Mouse (Mus musculus) midbrain, embryonic 13.5 days (tissue): ENCODE measurements around the gene Acly. TPM values are rescaled to one million over a fixed set of nuclear protein-coding genes. Genes with fewer than 3 reads are reported as not detected.

Source experiments
- ATAC-seq: fragments of 200-750 bp; cut with Nextera tagmentation; 2 replicates; pipeline ENCODE4 v1.8.0; 2017; ENCODE audit warnings: mild to moderate bottlenecking, moderate TSS enrichment, moderate library complexity
- H3K27ac ChIP-seq: fragments of 300-500 bp; sonication (generic); 2 replicates; pipeline ENCODE4 v1.5.1; 2015; ENCODE audit warnings: inconsistent platforms, mild to moderate bottlenecking, moderate library complexity
- H3K27me3 ChIP-seq: fragments of 300-500 bp; sonication (generic); 2 replicates; pipeline ENCODE4 v1.6.1; 2015; ENCODE audit warnings: mild to moderate bottlenecking, inconsistent platforms
- H3K36me3 ChIP-seq: fragments of 300-500 bp; sonication (generic); 2 replicates; pipeline ENCODE4 v1.6.1; 2015; ENCODE audit warnings: mild to moderate bottlenecking, inconsistent platforms
- H3K4me1 ChIP-seq: fragments of 300-500 bp; sonication (generic); replicated peaks from 2 replicates; pipeline ENCODE4 v1.6.1; 2015; ENCODE audit warnings: inconsistent platforms
- H3K4me2 ChIP-seq: fragments of 300-500 bp; sonication (generic); replicated peaks from 2 replicates; pipeline ENCODE4 v1.6.1; 2015; ENCODE audit warnings: moderate library complexity, mild to moderate bottlenecking, inconsistent platforms
- H3K4me3 ChIP-seq: fragments of 300-500 bp; sonication (generic); replicated peaks from 2 replicates; pipeline ENCODE4 v1.5.1; 2015; ENCODE audit warnings: mild to moderate bottlenecking, inconsistent platforms
- H3K9ac ChIP-seq: fragments of 300-500 bp; sonication (generic); replicated peaks from 2 replicates; pipeline ENCODE4 v1.6.1; 2015; ENCODE audit warnings: mild to moderate bottlenecking, inconsistent platforms
- H3K9me3 ChIP-seq: fragments of 300-500 bp; sonication (generic); 2 replicates; pipeline ENCODE4 v1.6.1; 2016; ENCODE audit warnings: mild to moderate bottlenecking, inconsistent platforms
- WGBS: fragments of 180-500 bp; shearing (Covaris S2); methylation state at CpG from one replicate; pipeline ENCODE4 v1.1.7; 2015; 5-methylcytosine and 5-hydroxymethylcytosine counted together
- polyA plus RNA-seq: library from polyadenylated mRNA; unstranded; fragments of >200 nt; fragmentation: Nextera tagmentation; extraction: Ambion mirVana; gene quantifications from 2 replicates; pipeline ENCODE4 v1.2.1, GENCODE M21; 2015

Acly gene
- polyA plus RNA-seq, 1 experiment from 2014 or later: 273 TPM

DNA sequence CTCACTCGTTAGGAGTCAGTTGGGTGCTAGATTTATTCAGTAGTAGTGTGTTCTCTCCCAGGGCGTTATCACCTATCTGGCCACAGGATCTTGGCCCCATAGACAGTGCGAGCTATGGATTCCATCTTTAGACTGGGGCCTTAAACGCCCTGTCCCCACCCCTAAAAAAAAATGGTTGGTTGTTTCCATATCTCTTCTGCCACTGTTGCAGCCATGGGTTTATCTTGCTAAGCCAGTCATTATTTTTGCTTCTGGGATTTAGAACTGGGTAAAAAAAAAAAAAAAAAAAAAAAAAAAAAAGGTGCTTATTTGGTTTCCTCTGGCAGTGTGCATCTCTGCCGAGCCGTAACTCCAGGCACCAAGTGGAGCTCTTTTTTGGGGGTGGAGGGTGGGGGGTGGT is 36.9 kb upstream of the Acly start:
- Histone ChIP-seq H3K27ac (no peak overlapping the region), H3K4me3 (no peak overlapping the region), H3K4me2 (no peak overlapping the region), H3K9ac (no peak overlapping the region), H3K9me3 (no peaks in the 10 kb centered on the region), H3K27me3 (no peaks in the 10 kb centered on the region), H3K4me1 (no peaks in the 10 kb centered on the region), H3K36me3 (no peaks in the 10 kb centered on the region)
- WGBS: 81% methylated on average over 6 of the region's 6 CpGs
- no peak for ATAC-seq

DNA sequence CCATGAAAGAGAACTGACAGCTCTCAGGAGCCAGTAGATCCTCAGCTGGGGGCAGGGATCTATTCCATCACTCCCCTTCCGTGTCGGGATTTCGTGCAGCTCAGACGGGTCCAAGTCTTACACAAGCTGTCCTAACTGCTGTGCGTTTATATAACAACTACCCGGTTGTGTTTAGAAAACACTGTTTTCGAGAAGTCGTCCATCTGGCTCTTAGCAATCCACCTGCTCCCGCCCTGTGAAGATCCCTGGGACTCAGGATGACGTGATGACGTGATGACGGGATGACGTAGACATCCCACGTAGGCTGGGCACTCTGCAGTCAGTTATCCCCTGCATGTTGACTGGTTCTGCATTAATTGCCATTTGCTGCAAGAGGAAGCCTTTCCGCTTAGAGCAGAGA is 36.5 kb upstream of the Acly start:
- ATAC-seq: no peak
- Histone ChIP-seq H3K9me3 (no peaks in the 10 kb centered on the region), H3K36me3 (no peaks in the 10 kb centered on the region), H3K4me1 (no peaks in the 10 kb centered on the region), H3K27me3 (no peaks in the 10 kb centered on the region), H3K9ac (no peak overlapping the region), H3K27ac (no peak overlapping the region), H3K4me2 (no peak overlapping the region), H3K4me3 (no peak overlapping the region)
- WGBS: 87% methylated on average over 15 of the region's 15 CpGs

DNA sequence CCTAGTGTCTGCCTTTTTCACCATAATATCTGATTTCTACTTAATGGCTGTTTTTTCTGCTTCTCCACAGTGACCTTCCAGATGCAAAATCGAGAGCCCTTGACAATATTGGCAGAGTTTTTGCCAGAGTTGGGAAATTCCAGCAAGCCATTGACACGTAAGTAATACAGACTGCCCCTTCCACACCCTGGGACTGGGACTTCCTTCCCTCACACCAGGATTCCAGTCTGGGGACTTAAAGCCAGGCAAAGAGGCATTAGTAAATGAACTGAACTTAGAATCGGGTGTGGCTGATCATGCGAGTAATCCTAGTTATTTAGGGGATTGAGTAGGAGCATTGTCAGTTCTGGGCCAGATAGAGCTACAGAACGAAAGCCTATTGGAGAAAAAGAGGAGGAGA is 33.9 kb upstream of the Acly start:
- no peaks in the 10 kb centered on the region for H3K36me3 ChIP-seq
- no peaks in the 10 kb centered on the region for H3K9me3 ChIP-seq
- 39% methylated on average over 5 of the region's 5 CpGs for WGBS

DNA sequence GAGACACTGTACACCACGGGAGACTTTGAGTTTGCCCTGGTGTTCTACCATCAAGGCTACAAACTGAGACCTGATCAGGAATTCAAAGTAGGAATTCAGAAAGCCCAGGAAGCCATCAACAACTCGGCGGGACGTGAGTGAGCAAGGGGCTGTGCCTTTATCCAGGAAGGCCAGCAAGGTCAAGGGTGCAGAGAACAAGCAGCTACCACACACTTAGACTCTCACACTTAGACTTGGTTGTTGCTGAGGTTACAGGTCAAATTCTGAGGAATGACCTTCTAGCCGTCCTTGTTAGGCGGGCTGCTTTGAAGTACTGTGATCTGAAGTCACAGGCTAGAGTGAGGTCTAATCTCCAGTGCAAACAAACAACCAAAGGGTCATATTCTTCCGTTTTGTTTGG is 31.7 kb upstream of the Acly start:
- ATAC-seq: no peak
- Histone ChIP-seq H3K9me3 (no peaks in the 10 kb centered on the region), H3K4me1 (0 out of 2 replicates have a peak, but pooled peaks cover 2% of the 10 kb centered on the region), H3K4me2 (no peak overlapping the region), H3K27me3 (no peaks in the 10 kb centered on the region), H3K36me3 (no peaks in the 10 kb centered on the region), H3K9ac (no peak overlapping the region), H3K27ac (no peak overlapping the region), H3K4me3 (no peak overlapping the region)
- 45% methylated on average over 7 of the region's 7 CpGs for WGBS

More for the DNA sequence above, 33.9 kb upstream of the Acly start:
- no peak overlapping the region for H3K27ac ChIP-seq
- ATAC-seq: no peak
- no peak overlapping the region for H3K4me3 ChIP-seq
- no peak overlapping the region for H3K9ac ChIP-seq
- no peaks in the 10 kb centered on the region for H3K4me1 ChIP-seq
- H3K27me3 ChIP-seq: no peaks in the 10 kb centered on the region
- H3K4me2 ChIP-seq: no peak overlapping the region

DNA sequence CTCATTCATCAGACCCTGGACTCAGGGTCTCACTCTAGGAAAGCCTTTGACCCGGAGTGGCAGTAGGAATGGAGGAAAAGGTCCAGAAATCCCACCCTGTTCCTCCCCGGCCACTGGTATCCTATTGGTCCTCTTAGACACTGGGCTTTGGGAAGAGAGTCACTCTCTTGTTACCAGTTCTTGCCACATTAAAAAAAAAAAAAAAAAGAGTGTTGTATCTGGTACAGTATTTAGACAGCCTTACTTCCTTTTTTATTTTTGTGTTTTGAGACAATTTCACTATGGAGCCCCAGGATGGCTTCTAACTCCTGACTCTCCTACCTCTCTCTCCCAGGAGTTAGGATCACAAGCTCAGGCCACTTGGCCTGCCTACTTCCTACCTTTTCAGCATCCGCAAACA is 29.8 kb upstream of the Acly start:
- no peak overlapping the region for H3K27ac ChIP-seq
- no peaks in the 10 kb centered on the region for H3K9me3 ChIP-seq
- H3K4me1 ChIP-seq: 0 out of 2 replicates have a peak, but pooled peaks cover 2% of the 10 kb centered on the region
- H3K9ac ChIP-seq: no peak overlapping the region
- no peaks in the 10 kb centered on the region for H3K36me3 ChIP-seq
- H3K4me2 ChIP-seq: no peak overlapping the region
- no peaks in the 10 kb centered on the region for H3K27me3 ChIP-seq
- no peak for ATAC-seq
- no peak overlapping the region for H3K4me3 ChIP-seq
- WGBS: 87% methylated on average over 3 of the region's 3 CpGs

DNA sequence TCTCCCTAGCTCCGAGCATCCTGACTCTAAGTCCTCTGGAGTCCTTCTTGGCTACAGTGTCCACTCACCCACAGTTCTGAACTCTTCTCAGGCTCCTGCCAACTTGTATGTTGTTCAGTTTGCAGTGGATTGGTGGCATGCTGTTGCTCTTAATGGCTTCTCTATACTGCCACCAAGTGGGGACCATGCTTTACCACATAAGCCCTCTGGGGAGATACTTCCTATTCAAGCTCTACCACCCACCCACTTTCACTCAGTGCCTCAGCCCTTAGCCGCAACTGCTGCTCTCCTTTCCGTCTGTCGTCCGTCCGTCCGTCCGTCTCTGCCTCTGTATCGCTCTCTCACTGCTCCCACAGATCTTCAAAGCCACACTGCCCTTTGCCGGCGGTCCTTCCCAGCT is 27.8 kb upstream of the Acly start:
- ATAC-seq: peak; percentile 68
- Histone ChIP-seq H3K36me3 (no peaks in the 10 kb centered on the region), H3K27ac (no peak overlapping the region), H3K4me3 (no peak overlapping the region), H3K9ac (no peak overlapping the region; the same call in 1 of the 2 replicates), H3K27me3 (no peaks in the 10 kb centered on the region), H3K4me1 (0 out of 2 replicates have a peak, but pooled peaks cover 2% of the 10 kb centered on the region), H3K4me2 (peak overlapping the region; percentile 37; the same call in 1 of the 2 replicates), H3K9me3 (no peaks in the 10 kb centered on the region)
- 17% methylated on average over 11 of the region's 11 CpGs for WGBS

DNA sequence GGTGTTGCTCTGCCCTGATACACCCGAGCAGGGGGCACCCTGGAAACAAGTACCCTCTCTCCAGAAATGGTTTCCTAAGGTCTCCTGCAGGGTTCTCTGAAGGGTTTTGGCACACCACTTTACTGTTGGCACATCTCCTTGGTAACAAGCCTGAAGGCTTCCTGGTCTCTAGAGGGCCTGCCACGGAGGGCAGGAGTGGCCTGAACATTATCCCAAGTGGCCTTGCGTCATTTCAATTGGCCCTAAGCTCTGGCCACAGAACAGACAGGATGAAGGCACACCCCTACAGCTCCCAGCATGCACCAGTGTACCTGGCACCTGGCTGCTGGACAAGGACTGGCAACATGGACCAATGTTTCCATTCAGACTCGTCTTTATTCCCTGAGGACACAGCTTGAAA is 25.0 kb upstream of the Acly start:
- H3K4me1 ChIP-seq: 0 out of 2 replicates have a peak, but pooled peaks cover 2% of the 10 kb centered on the region
- no peaks in the 10 kb centered on the region for H3K9me3 ChIP-seq
- H3K4me3 ChIP-seq: no peak overlapping the region
- no peak for ATAC-seq
- no peaks in the 10 kb centered on the region for H3K27me3 ChIP-seq
- H3K9ac ChIP-seq: no peak overlapping the region
- H3K27ac ChIP-seq: no peak overlapping the region
- H3K4me2 ChIP-seq: no peak overlapping the region
- 88% methylated on average over 4 of the region's 4 CpGs for WGBS
- H3K36me3 ChIP-seq: no peaks in the 10 kb centered on the region

DNA sequence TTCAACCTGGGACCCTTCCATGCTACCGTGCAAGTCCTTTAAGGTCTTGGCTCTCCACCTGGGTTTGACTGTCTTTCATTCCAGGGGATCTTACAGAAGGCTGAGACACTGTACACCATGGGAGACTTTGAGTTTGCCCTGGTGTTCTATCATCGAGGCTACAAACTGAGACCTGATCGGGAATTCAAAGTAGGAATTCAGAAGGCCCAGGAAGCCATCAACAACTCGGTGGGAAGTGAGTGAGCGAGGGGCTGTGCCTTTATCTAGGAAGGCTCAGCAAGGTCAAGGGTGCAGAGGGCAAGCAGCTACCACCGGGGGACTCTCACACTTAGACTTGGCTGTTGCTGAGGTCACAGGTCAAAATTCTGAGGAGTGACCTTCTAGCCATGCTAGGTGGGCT is 22.3 kb upstream of the Acly start:
- peaks cover 12% of the 10 kb centered on the region for H3K4me1 ChIP-seq
- WGBS: 80% methylated on average over 6 of the region's 6 CpGs
- no peaks in the 10 kb centered on the region for H3K9me3 ChIP-seq
- H3K4me2 ChIP-seq: no peak overlapping the region
- no peak overlapping the region for H3K4me3 ChIP-seq
- no peak for ATAC-seq
- peaks cover 2% of the 10 kb centered on the region; the same call in 1 of the 2 replicates for H3K27me3 ChIP-seq
- no peaks in the 10 kb centered on the region for H3K36me3 ChIP-seq
- no peak overlapping the region for H3K27ac ChIP-seq
- H3K9ac ChIP-seq: no peak overlapping the region

DNA sequence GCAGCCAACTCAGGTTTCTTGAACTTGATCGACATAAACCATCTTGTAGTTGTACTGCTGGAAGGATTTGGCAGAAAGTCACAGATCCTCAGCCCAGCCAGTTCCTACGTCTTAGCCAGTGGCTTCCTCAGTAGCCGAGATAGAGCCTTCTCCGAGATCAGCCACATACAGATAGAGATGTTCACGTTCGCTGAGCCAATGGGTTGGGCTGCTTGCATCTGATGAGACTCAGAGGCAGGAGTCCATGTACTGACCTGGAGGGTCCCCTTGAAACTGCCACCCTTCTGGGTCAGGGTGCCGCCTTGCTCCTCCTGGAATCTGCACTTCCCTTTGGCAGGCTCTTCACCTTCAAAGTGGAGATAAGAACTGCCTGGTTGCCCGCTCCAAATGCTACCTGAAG is 21.7 kb upstream of the Acly start:
- 88% methylated on average over 8 of the region's 8 CpGs for WGBS
- no peak overlapping the region for H3K27ac ChIP-seq
- no peak overlapping the region for H3K4me3 ChIP-seq
- no peak for ATAC-seq
- H3K4me1 ChIP-seq: peaks cover 18% of the 10 kb centered on the region
- no peak overlapping the region for H3K4me2 ChIP-seq
- H3K27me3 ChIP-seq: peaks cover 2% of the 10 kb centered on the region; the same call in 1 of the 2 replicates
- no peaks in the 10 kb centered on the region for H3K36me3 ChIP-seq
- no peak overlapping the region for H3K9ac ChIP-seq
- no peaks in the 10 kb centered on the region for H3K9me3 ChIP-seq

DNA sequence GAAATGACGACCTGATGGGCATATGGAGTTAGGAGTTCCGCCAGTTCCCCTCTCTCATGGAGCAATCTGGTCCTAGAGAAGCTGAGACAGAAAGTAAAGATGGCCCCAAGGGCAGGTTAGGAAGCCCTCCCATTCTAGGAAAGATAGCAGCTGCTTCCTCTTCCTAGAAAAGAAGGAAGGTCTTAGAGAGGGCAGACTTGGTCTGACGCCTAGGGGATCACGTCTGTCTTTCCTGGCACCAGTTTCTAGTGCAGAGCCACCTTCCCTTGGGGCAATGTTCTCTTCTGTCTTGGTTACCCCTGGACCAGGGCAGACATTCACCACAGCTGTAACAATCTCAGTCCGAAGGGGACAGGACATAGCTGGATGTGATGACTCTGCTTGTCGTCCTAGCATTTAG is 20.3 kb upstream of the Acly start:
- peaks cover 18% of the 10 kb centered on the region for H3K4me1 ChIP-seq
- no peak overlapping the region for H3K4me2 ChIP-seq
- H3K9me3 ChIP-seq: no peaks in the 10 kb centered on the region
- WGBS: 83% methylated on average over 6 of the region's 6 CpGs
- no peak overlapping the region for H3K4me3 ChIP-seq
- H3K27me3 ChIP-seq: peaks cover 5% of the 10 kb centered on the region; the same call in 1 of the 2 replicates
- ATAC-seq: no peak
- no peaks in the 10 kb centered on the region for H3K36me3 ChIP-seq
- H3K27ac ChIP-seq: no peak overlapping the region
- H3K9ac ChIP-seq: no peak overlapping the region

DNA sequence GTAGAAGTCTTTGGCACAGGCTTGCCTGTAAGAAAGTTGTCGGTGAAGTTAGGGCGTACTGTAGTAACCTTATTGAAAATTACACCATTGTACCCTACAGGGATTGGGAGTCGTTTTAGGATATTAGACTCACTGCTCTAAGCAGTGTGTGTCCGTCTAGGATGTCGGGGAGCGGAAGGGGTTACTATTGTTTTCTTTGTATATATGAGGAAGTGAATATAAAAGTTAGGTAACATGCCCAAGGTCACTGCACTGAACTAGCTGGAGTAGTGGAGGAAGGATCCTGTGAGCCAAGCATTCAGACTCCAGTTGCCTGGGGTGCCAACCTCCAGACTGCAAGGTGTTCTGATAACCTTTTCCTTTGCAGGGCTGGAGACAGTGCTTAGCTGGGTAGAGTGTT is 19.2 kb upstream of the Acly start:
- Histone ChIP-seq H3K9me3 (no peaks in the 10 kb centered on the region), H3K9ac (no peak overlapping the region), H3K36me3 (no peaks in the 10 kb centered on the region), H3K27me3 (peaks cover 5% of the 10 kb centered on the region; the same call in 1 of the 2 replicates), H3K4me1 (peaks cover 18% of the 10 kb centered on the region), H3K27ac (no peak overlapping the region), H3K4me2 (no peak overlapping the region), H3K4me3 (no peak overlapping the region)
- no peak for ATAC-seq
- WGBS: 85% methylated on average over 6 of the region's 6 CpGs

DNA sequence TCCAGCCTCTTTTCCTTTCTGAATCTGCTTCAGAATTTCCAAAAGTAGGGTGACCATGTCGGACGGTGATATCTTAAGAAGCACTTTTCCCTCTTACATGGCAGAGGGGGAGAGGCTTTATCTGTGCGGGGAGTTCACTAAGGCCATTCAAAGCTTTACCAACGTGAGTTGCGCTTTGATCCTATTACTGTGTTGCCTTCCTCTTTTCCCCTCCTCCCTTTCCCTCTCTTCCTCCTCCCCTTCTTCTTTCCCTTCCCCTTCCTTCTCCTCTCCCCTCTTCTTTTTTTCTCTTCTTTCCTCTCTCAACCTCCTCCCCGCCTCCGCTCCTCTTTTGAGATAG is 17.9 kb upstream of the Acly start:
- Histone ChIP-seq H3K4me3 (peak overlapping the region; percentile 44), H3K9me3 (no peaks in the 10 kb centered on the region), H3K4me1 (peaks cover 18% of the 10 kb centered on the region), H3K9ac (peak overlapping the region; percentile 57), H3K36me3 (no peaks in the 10 kb centered on the region), H3K27ac (0 out of 2 replicates have a peak overlapping the region, but pooled peaks have one; percentile 54), H3K27me3 (peaks cover 5% of the 10 kb centered on the region; the same call in 1 of the 2 replicates), H3K4me2 (peak overlapping the region; percentile 68)
- peak; percentile 51 for ATAC-seq
- WGBS: 28% methylated on average over 7 of the region's 7 CpGs
